ENCODE assay signal across 24 mouse cellular contexts in genomic region chr9:102877916-102878315, GRCm38 (mm10).
"Had no signal": no experiment of that assay in that cellular context is flagged by ENCODE, and none has a peak within 500 bp of the region (broad histone marks: within the 10 kb centered on the region; RNA-seq: fewer than 3 reads in every experiment).

No protein-coding gene starts in this region.

- H3K9me3 ChIP-seq: heart, embryonic 13.5 days; heart, embryonic 15.5 days; kidney, embryonic 15.5 days; limb, embryonic 13.5 days; limb, embryonic 15.5 days; liver, embryonic 12.5 days had no signal

- H3K27ac ChIP-seq: heart, adult 2 months; heart, embryonic 13.5 days; heart, embryonic 15.5 days; hindbrain, embryonic 14.5 days; kidney, embryonic 15.5 days; kidney, postnatal 0 days; limb, embryonic 13.5 days; limb, embryonic 15.5 days; liver, embryonic 12.5 days had no signal

- H3K9ac ChIP-seq: heart, embryonic 13.5 days; heart, embryonic 15.5 days; hindbrain, embryonic 14.5 days; kidney, embryonic 15.5 days; limb, embryonic 13.5 days; limb, embryonic 15.5 days; liver, embryonic 12.5 days had no signal

- H3K4me3 ChIP-seq: heart, adult 2 months; heart, embryonic 13.5 days; heart, embryonic 15.5 days; kidney, embryonic 15.5 days; limb, embryonic 13.5 days; limb, embryonic 15.5 days; liver, embryonic 12.5 days had no signal

- H3K4me2 ChIP-seq: heart, embryonic 11.5 days; heart, embryonic 13.5 days; heart, embryonic 15.5 days; hindbrain, embryonic 14.5 days; kidney, embryonic 15.5 days; limb, embryonic 13.5 days; limb, embryonic 15.5 days; liver, embryonic 12.5 days had no signal

- DNase-seq: gastrocnemius, postnatal 14 days; gastrocnemius, postnatal 36 days; heart, adult 2 months; heart, postnatal 14 days; heart, postnatal 36 days; kidney, adult 11 months; kidney, adult 2 months; kidney, adult 9 months; kidney, postnatal 14 days; kidney, postnatal 36 days; layer of hippocampus, adult 9-11 months; layer of hippocampus, postnatal 36 days; left cerebral cortex, postnatal 4 days had no signal

- H3K27me3 ChIP-seq: heart, embryonic 13.5 days; heart, embryonic 15.5 days; kidney, embryonic 15.5 days; limb, embryonic 13.5 days; limb, embryonic 15.5 days; liver, embryonic 12.5 days had no signal

- H3K4me1 ChIP-seq: kidney, embryonic 15.5 days; limb, embryonic 13.5 days; limb, embryonic 15.5 days had no signal

- ATAC-seq: hindbrain, embryonic 16.5 days; intestine, embryonic 16.5 days; liver, embryonic 12.5 days had no signal
